Mouse (Mus musculus): Measurements from ENCODE around the gene Cdca8. TPM values are rescaled to one million over a fixed set of nuclear protein-coding genes. Genes with fewer than 3 reads are reported as not detected.

The Cdca8 gene
- polyA plus RNA-seq, 1 experiment: 53.4 TPM

GRCm38 (mm10) chr4:124973296-124973695, 34.2 kb upstream of the Cdca8 start:
- H3K4me3 ChIP-seq (ENCODE audit: insufficient read depth, low read length): no peak overlapping the region
- no peak for TF ChIP-seq POLR2A (IDR thresholded peaks at IDR 0.05; ENCODE audit: borderline replicate concordance, low read depth, low read length)
- TF ChIP-seq CTCF (IDR thresholded peaks at IDR 0.05; ENCODE audit: low read depth, low read length): no peak
- H3K4me1 ChIP-seq (ENCODE audit: control insufficient read depth, insufficient read depth, low read length): no peaks in the 10 kb centered on the region
- no peak overlapping the region for H3K27ac ChIP-seq (ENCODE audit: insufficient read depth, low read depth, low read length)

- no peak overlapping the region for H3K4me3 ChIP-seq (ENCODE audit: insufficient read depth, low read length)
- H3K4me1 ChIP-seq (ENCODE audit: control insufficient read depth, insufficient read depth, low read length): no peaks in the 10 kb centered on the region
- H3K27ac ChIP-seq (ENCODE audit: insufficient read depth, low read depth, low read length): no peak overlapping the region
- TF ChIP-seq POLR2A (IDR thresholded peaks at IDR 0.05; ENCODE audit: borderline replicate concordance, low read depth, low read length) (no peak), CTCF (IDR thresholded peaks at IDR 0.05; ENCODE audit: low read depth, low read length) (no peak)
These were observed 33.2 kb upstream of the Cdca8 start for GRCm38 (mm10) chr4:124972316-124972715.

- Histone ChIP-seq H3K4me1 (ENCODE audit: control insufficient read depth, insufficient read depth, low read length) (no peaks in the 10 kb centered on the region), H3K4me3 (ENCODE audit: insufficient read depth, low read length) (no peak overlapping the region), H3K27ac (ENCODE audit: insufficient read depth, low read depth, low read length) (no peak overlapping the region)
- no peak for TF ChIP-seq CTCF (IDR thresholded peaks at IDR 0.05; ENCODE audit: low read depth, low read length)
- no peak for TF ChIP-seq POLR2A (IDR thresholded peaks at IDR 0.05; ENCODE audit: borderline replicate concordance, low read depth, low read length)
These were observed 32.0 kb upstream of the Cdca8 start for GRCm38 (mm10) chr4:124971094-124971493.

- TF ChIP-seq POLR2A (IDR thresholded peaks at IDR 0.05; ENCODE audit: borderline replicate concordance, low read depth, low read length): no peak
- no peak for TF ChIP-seq CTCF (IDR thresholded peaks at IDR 0.05; ENCODE audit: low read depth, low read length)
- no peaks in the 10 kb centered on the region for H3K4me1 ChIP-seq (ENCODE audit: control insufficient read depth, insufficient read depth, low read length)
- H3K27ac ChIP-seq (ENCODE audit: insufficient read depth, low read depth, low read length): no peak overlapping the region
- no peak overlapping the region for H3K4me3 ChIP-seq (ENCODE audit: insufficient read depth, low read length)
These were observed 31.6 kb upstream of the Cdca8 start for GRCm38 (mm10) chr4:124970677-124971076.

GRCm38 (mm10) chr4:124970194-124970593, 31.1 kb upstream of the Cdca8 start:
- Histone ChIP-seq H3K27ac (ENCODE audit: insufficient read depth, low read depth, low read length) (no peak overlapping the region), H3K4me1 (ENCODE audit: control insufficient read depth, insufficient read depth, low read length) (no peaks in the 10 kb centered on the region), H3K4me3 (ENCODE audit: insufficient read depth, low read length) (no peak overlapping the region)
- TF ChIP-seq POLR2A (IDR thresholded peaks at IDR 0.05; ENCODE audit: borderline replicate concordance, low read depth, low read length) (no peak), CTCF (IDR thresholded peaks at IDR 0.05; ENCODE audit: low read depth, low read length) (no peak)

GRCm38 (mm10) chr4:124969219-124969848, 30.2 kb upstream of the Cdca8 start:
- H3K4me3 ChIP-seq (ENCODE audit: insufficient read depth, low read length): no peak overlapping the region
- TF ChIP-seq POLR2A (IDR thresholded peaks at IDR 0.05; ENCODE audit: borderline replicate concordance, low read depth, low read length) (no peak), CTCF (IDR thresholded peaks at IDR 0.05; ENCODE audit: low read depth, low read length) (no peak)
- H3K27ac ChIP-seq (ENCODE audit: insufficient read depth, low read depth, low read length): no peak overlapping the region
- no peaks in the 10 kb centered on the region for H3K4me1 ChIP-seq (ENCODE audit: control insufficient read depth, insufficient read depth, low read length)

- Histone ChIP-seq H3K4me3 (ENCODE audit: insufficient read depth, low read length) (no peak overlapping the region), H3K27ac (ENCODE audit: insufficient read depth, low read depth, low read length) (no peak overlapping the region), H3K4me1 (ENCODE audit: control insufficient read depth, insufficient read depth, low read length) (no peaks in the 10 kb centered on the region)
- TF ChIP-seq POLR2A (IDR thresholded peaks at IDR 0.05; ENCODE audit: borderline replicate concordance, low read depth, low read length) (no peak), CTCF (IDR thresholded peaks at IDR 0.05; ENCODE audit: low read depth, low read length) (no peak)
These were observed 29.6 kb upstream of the Cdca8 start for GRCm38 (mm10) chr4:124968711-124969110.

GRCm38 (mm10) chr4:124964912-124965599, 25.9 kb upstream of the Cdca8 start:
- Histone ChIP-seq H3K4me1 (ENCODE audit: control insufficient read depth, insufficient read depth, low read length) (0 out of 2 replicates have a peak, but pooled peaks cover 4% of the 10 kb centered on the region), H3K4me3 (ENCODE audit: insufficient read depth, low read length) (no peak overlapping the region), H3K27ac (ENCODE audit: insufficient read depth, low read depth, low read length) (no peak overlapping the region)
- no peak for TF ChIP-seq POLR2A (IDR thresholded peaks at IDR 0.05; ENCODE audit: borderline replicate concordance, low read depth, low read length)

- no peak for TF ChIP-seq POLR2A (IDR thresholded peaks at IDR 0.05; ENCODE audit: borderline replicate concordance, low read depth, low read length)
- no peak for TF ChIP-seq CTCF (IDR thresholded peaks at IDR 0.05; ENCODE audit: low read depth, low read length)
- Histone ChIP-seq H3K4me1 (ENCODE audit: control insufficient read depth, insufficient read depth, low read length) (0 out of 2 replicates have a peak, but pooled peaks cover 4% of the 10 kb centered on the region), H3K4me3 (ENCODE audit: insufficient read depth, low read length) (no peak overlapping the region), H3K27ac (ENCODE audit: insufficient read depth, low read depth, low read length) (no peak overlapping the region)
These were observed 23.5 kb upstream of the Cdca8 start for GRCm38 (mm10) chr4:124962576-124962975.

GRCm38 (mm10) chr4:124960940-124961339, 21.8 kb upstream of the Cdca8 start:
- Histone ChIP-seq H3K4me1 (ENCODE audit: control insufficient read depth, insufficient read depth, low read length) (0 out of 2 replicates have a peak, but pooled peaks cover 4% of the 10 kb centered on the region), H3K27ac (ENCODE audit: insufficient read depth, low read depth, low read length) (no peak overlapping the region), H3K4me3 (ENCODE audit: insufficient read depth, low read length) (no peak overlapping the region)
- TF ChIP-seq POLR2A (IDR thresholded peaks at IDR 0.05; ENCODE audit: borderline replicate concordance, low read depth, low read length) (no peak), CTCF (IDR thresholded peaks at IDR 0.05; ENCODE audit: low read depth, low read length) (no peak)

Measured in bone marrow macrophage, adult 2 months (primary cell).